Mouse (Mus musculus) bone marrow macrophage, adult 2 months (primary cell): ENCODE data around the gene Pigl.

Experiments
- CTCF ChIP-seq: IDR thresholded peaks from 2 replicates; pipeline ENCODE4 v1.5.1; 2012; ENCODE audit warnings: low read depth, mild to moderate bottlenecking, low read length, moderate library complexity
- POLR2A ChIP-seq: IDR thresholded peaks from 2 replicates; pipeline ENCODE4 v1.6.1; 2012; ENCODE audit warnings: mild to moderate bottlenecking, low read depth, low read length, borderline replicate concordance

DNA sequence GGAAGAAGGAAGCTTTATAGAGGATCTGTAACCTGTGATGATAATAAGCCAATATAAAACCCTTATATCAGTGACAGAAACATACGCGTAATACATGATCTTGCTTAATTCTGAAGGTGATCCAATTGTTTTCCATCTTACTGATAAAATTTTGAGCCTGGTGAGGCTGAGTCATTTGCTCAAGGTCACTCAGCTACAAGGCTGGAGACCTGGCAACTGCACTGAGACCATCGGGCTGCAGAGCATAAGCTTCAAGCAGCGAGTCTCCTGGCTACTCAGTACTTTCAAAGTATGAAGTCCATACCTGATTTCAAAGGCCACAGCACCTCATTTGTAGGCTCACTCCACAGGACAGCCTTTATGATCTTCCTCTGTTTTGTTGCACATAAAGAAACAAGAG lies 17.9 kb downstream of the Pigl start:
- no peak for TF ChIP-seq CTCF
- TF ChIP-seq POLR2A: no peak
